Comparison of ENCODE assay signal across 8 mouse cellular contexts in genomic region chr8:80315371-80315770, GRCm38 (mm10).
A peak's percentile ranks its signal among the peaks of the same experiment; 100 is the strongest.
DNase-seq lines count a peak whose midpoint lies in the region; ATAC-seq and TF ChIP-seq lines count a peak whose summit lies in the region.

No protein-coding gene starts in this region.

- H3K9me3 ChIP-seq in heart, postnatal 0 days (replicated peaks; ENCODE audit: control insufficient read depth, low read length): no peaks in the 10 kb centered on the region

- H3K27ac ChIP-seq in thymus, adult 2 months (ENCODE audit: control insufficient read depth, insufficient read depth, low read length): no peak overlapping the region
- no peak overlapping the region for H3K27ac ChIP-seq in heart, postnatal 0 days (ENCODE audit: low read depth)
- peak overlapping the region; percentile 46; the same call in 1 of the 2 replicates for H3K27ac ChIP-seq in macrophage

- DNase-seq in thymus, adult 2 months: peak; percentile 16
- no peak for DNase-seq in thymus, adult 18-20 months
- peak; percentile 23 to 50 for DNase-seq in cerebellum, postnatal 36 days
- peak; percentile 12 for DNase-seq in heart, postnatal 0 days (ENCODE audit: low spot score)
- peak; percentile 32 to 47 for DNase-seq in left cerebral cortex, postnatal 14 days (ENCODE audit: low spot score in 2 of 2)
- DNase-seq in right cerebral cortex, postnatal 14 days: peak; percentile 56

- intact Hi-C loops in left cerebral cortex, postnatal 14 days (cut with DNase I): loop anchor here (10.0 kb wide), 1 partner anchor 261 kb away; the partner anchor contains the start of gene Hhip

- no peak for TF ChIP-seq CTCF in thymus, adult 2 months (IDR thresholded peaks at IDR 0.05; ENCODE audit: borderline replicate concordance, control insufficient read depth, extremely low read depth, insufficient read depth, low read length, poor library complexity)
- no peak for TF ChIP-seq CTCF in heart, postnatal 0 days (IDR thresholded peaks at IDR 0.05; ENCODE audit: low read depth)

- H3K36me3 ChIP-seq in thymus, adult 2 months (ENCODE audit: control insufficient read depth, insufficient read depth, low read length): no peaks in the 10 kb centered on the region
- no peaks in the 10 kb centered on the region for H3K36me3 ChIP-seq in heart, postnatal 0 days (replicated peaks; ENCODE audit: control insufficient read depth, insufficient read depth, low read length)
- no peaks in the 10 kb centered on the region for H3K36me3 ChIP-seq in macrophage (ENCODE audit: inconsistent target)

- H3K9ac ChIP-seq in heart, postnatal 0 days (replicated peaks; ENCODE audit: low read depth, low read length): no peak overlapping the region

- ATAC-seq in heart, postnatal 0 days (ENCODE audit: insufficient read depth, low read depth): no peak
- ATAC-seq in activated CD4-positive, CD25-positive, alpha-beta regulatory T cell, adult 4 months: no peak

- H3K27me3 ChIP-seq in thymus, adult 2 months (ENCODE audit: control insufficient read depth, insufficient read depth, low read length): no peaks in the 10 kb centered on the region
- no peaks in the 10 kb centered on the region for H3K27me3 ChIP-seq in heart, postnatal 0 days (ENCODE audit: control insufficient read depth, insufficient read depth, low read length)

- WGBS in thymus, adult 2 months: 15% methylated on average over 13 of the region's 13 CpGs
- 11% methylated on average over 13 of the region's 13 CpGs for WGBS in heart, postnatal 0 days
- 25% methylated on average over 12 of the region's 13 CpGs for WGBS in macrophage (ENCODE audit: missing documents)

- H3K79me2 ChIP-seq in macrophage (ENCODE audit: inconsistent target): no peaks in the 10 kb centered on the region

- no peak for TF ChIP-seq POLR2A in thymus, adult 2 months (IDR thresholded peaks at IDR 0.05; ENCODE audit: control insufficient read depth, extremely low read depth, insufficient read depth, low read length, poor library complexity)

- peak overlapping the region; percentile 51 for H3K4me2 ChIP-seq in heart, postnatal 0 days (ENCODE audit: low read depth, low read length)

- no peaks in the 10 kb centered on the region for H3K4me1 ChIP-seq in thymus, adult 2 months (replicated peaks; ENCODE audit: control insufficient read depth, insufficient read depth, low read length)
- H3K4me1 ChIP-seq in heart, postnatal 0 days (ENCODE audit: control insufficient read depth, insufficient read depth): no peaks in the 10 kb centered on the region

- H3K4me3 ChIP-seq in thymus, adult 2 months (ENCODE audit: control insufficient read depth, insufficient read depth, low read length): no peak overlapping the region
- peak overlapping the region; percentile 21 for H3K4me3 ChIP-seq in heart, postnatal 0 days (ENCODE audit: low read depth, low read length)
- no peak overlapping the region for H3K4me3 ChIP-seq in macrophage (ENCODE audit: inconsistent target)

- TF ChIP-seq EP300 in heart, postnatal 0 days (IDR thresholded peaks at IDR 0.05; ENCODE audit: low read depth): no peak

Comparison
In these comparisons a context has a peak if more than half of its experiments do, and no peak if none do; other contexts are left out.
1. DNase-seq: peak in thymus, adult 2 months (single experiment), cerebellum, postnatal 36 days (2 of 2), heart, postnatal 0 days (single experiment), left cerebral cortex, postnatal 14 days (2 of 2) and right cerebral cortex, postnatal 14 days (single experiment); none in thymus, adult 18-20 months (0 of 2).